Comparison of ENCODE assay signal across 8 mouse cellular contexts in the genomic region with DNA sequence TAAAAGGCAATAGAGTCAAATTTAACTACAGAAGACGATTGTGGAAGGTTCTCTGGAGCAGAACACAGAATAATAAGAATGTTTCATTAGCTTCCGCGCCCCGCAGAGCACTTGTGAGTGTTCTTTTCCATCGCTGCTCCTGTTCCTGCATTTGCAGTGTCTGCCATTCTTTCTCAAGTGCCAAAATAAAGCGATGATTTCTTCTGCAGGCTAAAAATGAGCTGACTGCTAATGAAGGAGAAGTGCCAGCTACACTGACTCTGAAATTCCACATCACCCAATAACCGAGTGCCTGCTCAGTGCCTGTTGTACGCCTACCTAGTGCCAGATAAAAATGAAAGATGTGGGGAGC.
A peak's percentile ranks its signal among the peaks of the same experiment; 100 is the strongest.
DNase-seq lines count a peak whose midpoint lies in the region; ATAC-seq lines count a peak whose summit lies in the region.

No protein-coding gene starts in this region.

- no peaks in the 10 kb centered on the region for H3K27me3 ChIP-seq in kidney, embryonic 15.5 days
- no peaks in the 10 kb centered on the region for H3K27me3 ChIP-seq in hindbrain, embryonic 15.5 days
- no peaks in the 10 kb centered on the region for H3K27me3 ChIP-seq in limb, embryonic 11.5 days (ENCODE audit: control insufficient read depth, insufficient read depth, low read length)

- no peak for ATAC-seq in kidney, embryonic 15.5 days (replicated peaks; ENCODE audit: low FRiP score)
- ATAC-seq in hindbrain, embryonic 15.5 days (ENCODE audit: low FRiP score, low read depth): no peak
- no peak for ATAC-seq in limb, embryonic 11.5 days (ENCODE audit: insufficient number of reproducible peaks, low FRiP score, low TSS enrichment, low read depth)

- H3K9me3 ChIP-seq in kidney, embryonic 15.5 days (replicated peaks): no peaks in the 10 kb centered on the region
- no peaks in the 10 kb centered on the region for H3K9me3 ChIP-seq in hindbrain, embryonic 15.5 days
- no peaks in the 10 kb centered on the region for H3K9me3 ChIP-seq in limb, embryonic 11.5 days (ENCODE audit: control insufficient read depth, low read length)

- intact Hi-C loops in heart, postnatal 25 days (cut with DNase I): no loop called here

- no peak for DNase-seq in kidney, adult 9 months
- peak; percentile 82 for DNase-seq in brain, adult 2 months (ENCODE audit: low read depth, low spot score)
- peak; percentile 26 for DNase-seq in limb, embryonic 11.5 days (ENCODE audit: low spot score)
- DNase-seq in testis, postnatal 10 days (ENCODE audit: low spot score): no peak
- no peak for DNase-seq in adrenal gland, postnatal 10 days
- DNase-seq in heart, postnatal 25 days (ENCODE audit: low spot score): no peak

- no peaks in the 10 kb centered on the region for H3K36me3 ChIP-seq in kidney, embryonic 15.5 days
- H3K36me3 ChIP-seq in hindbrain, embryonic 15.5 days: no peaks in the 10 kb centered on the region
- H3K36me3 ChIP-seq in limb, embryonic 11.5 days (ENCODE audit: control insufficient read depth, insufficient read depth, low read length): no peaks in the 10 kb centered on the region

- no peak overlapping the region for H3K9ac ChIP-seq in kidney, embryonic 15.5 days
- no peak overlapping the region for H3K9ac ChIP-seq in hindbrain, embryonic 15.5 days
- no peak overlapping the region for H3K9ac ChIP-seq in limb, embryonic 11.5 days (ENCODE audit: low read length)

- peak overlapping the region; percentile 1; the same call in 1 of the 2 replicates for H3K4me3 ChIP-seq in kidney, embryonic 15.5 days (replicated peaks)
- no peak overlapping the region for H3K4me3 ChIP-seq in hindbrain, embryonic 15.5 days
- no peak overlapping the region for H3K4me3 ChIP-seq in limb, embryonic 11.5 days (ENCODE audit: low read depth, low read length)

- peak overlapping the region; percentile 38 for H3K4me2 ChIP-seq in kidney, embryonic 15.5 days
- peak overlapping the region; percentile 27; the same call in 1 of the 2 replicates for H3K4me2 ChIP-seq in hindbrain, embryonic 15.5 days
- H3K4me2 ChIP-seq in limb, embryonic 11.5 days (ENCODE audit: low read depth, severe bottlenecking): no peak overlapping the region

- peaks cover 16% of the 10 kb centered on the region for H3K4me1 ChIP-seq in kidney, embryonic 15.5 days
- peaks cover 12% of the 10 kb centered on the region for H3K4me1 ChIP-seq in hindbrain, embryonic 15.5 days (replicated peaks)
- peaks cover 9% of the 10 kb centered on the region for H3K4me1 ChIP-seq in limb, embryonic 11.5 days (ENCODE audit: control insufficient read depth, insufficient read depth, low read length)

- peak overlapping the region; percentile 82 for H3K27ac ChIP-seq in kidney, embryonic 15.5 days
- peak overlapping the region; percentile 10; the same call in 1 of the 2 replicates for H3K27ac ChIP-seq in hindbrain, embryonic 15.5 days (replicated peaks)
- H3K27ac ChIP-seq in limb, embryonic 11.5 days (replicated peaks; ENCODE audit: low read depth, low read length): peak overlapping the region; percentile 65

- WGBS in kidney, embryonic 15.5 days: 29% methylated on average over 8 of the region's 8 CpGs
- 25% methylated on average over 8 of the region's 8 CpGs for WGBS in hindbrain, embryonic 15.5 days
- WGBS in limb, embryonic 11.5 days: 60% methylated on average over 8 of the region's 8 CpGs

Comparison
In these comparisons a context has a peak if more than half of its experiments do, and no peak if none do; other contexts are left out.
1. H3K27ac ChIP-seq: peak in every context shown above with its lines; median percentile 82 in kidney, embryonic 15.5 days; 65 in limb, embryonic 11.5 days; 10 in hindbrain, embryonic 15.5 days.
2. DNase-seq: peak in brain, adult 2 months (single experiment) and limb, embryonic 11.5 days (single experiment); none in kidney, adult 9 months (single experiment), testis, postnatal 10 days (single experiment), adrenal gland, postnatal 10 days (single experiment) and heart, postnatal 25 days (single experiment).